Mouse (Mus musculus): ENCODE data around the gene Polg. TPM values are rescaled to one million over a fixed set of nuclear protein-coding genes. Genes with fewer than 3 reads are reported as not detected.

Gene Polg
- polyA plus RNA-seq, 1 experiment from 2014 or later = 29.7 TPM

DNA sequence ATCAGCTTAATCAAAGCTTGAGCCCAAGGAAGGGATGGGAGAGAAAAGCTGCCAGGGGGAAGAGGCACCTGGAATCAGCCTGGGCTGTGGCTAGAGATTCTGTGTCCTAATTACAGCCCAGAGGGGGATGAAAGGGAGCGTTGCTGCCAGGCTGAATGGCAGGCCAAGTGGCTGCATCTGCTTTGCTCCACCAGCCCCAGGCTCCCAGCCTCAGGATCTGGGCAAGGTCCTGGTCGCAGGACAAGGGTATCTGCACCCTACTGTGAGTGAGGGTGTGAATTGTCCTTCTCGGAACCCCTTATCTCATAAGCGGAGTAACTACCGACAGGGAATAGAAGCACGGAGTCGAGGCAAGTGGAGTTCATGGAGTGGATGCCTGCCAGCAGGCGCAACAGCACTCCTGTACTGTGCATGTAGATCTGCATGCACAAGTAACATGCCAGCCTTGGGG is 35.4 kb upstream of the Polg start:
- no peak for ATAC-seq
- H3K4me1 ChIP-seq = peaks cover 40% of the 10 kb centered on the region
- no peaks in the 10 kb centered on the region for H3K9me3 ChIP-seq (replicated peaks)
- H3K27me3 ChIP-seq = no peaks in the 10 kb centered on the region
- H3K4me3 ChIP-seq = peak overlapping the region; percentile 99
- H3K36me3 ChIP-seq (ENCODE audit: poor library complexity, severe bottlenecking) = peaks cover 25% of the 10 kb centered on the region
- peak overlapping the region; percentile 100 for H3K9ac ChIP-seq
- peak overlapping the region; percentile 99 for H3K4me2 ChIP-seq
- 2% methylated on average over 8 of the region's 8 CpGs for WGBS
- peak overlapping the region; percentile 100 for H3K27ac ChIP-seq

DNA sequence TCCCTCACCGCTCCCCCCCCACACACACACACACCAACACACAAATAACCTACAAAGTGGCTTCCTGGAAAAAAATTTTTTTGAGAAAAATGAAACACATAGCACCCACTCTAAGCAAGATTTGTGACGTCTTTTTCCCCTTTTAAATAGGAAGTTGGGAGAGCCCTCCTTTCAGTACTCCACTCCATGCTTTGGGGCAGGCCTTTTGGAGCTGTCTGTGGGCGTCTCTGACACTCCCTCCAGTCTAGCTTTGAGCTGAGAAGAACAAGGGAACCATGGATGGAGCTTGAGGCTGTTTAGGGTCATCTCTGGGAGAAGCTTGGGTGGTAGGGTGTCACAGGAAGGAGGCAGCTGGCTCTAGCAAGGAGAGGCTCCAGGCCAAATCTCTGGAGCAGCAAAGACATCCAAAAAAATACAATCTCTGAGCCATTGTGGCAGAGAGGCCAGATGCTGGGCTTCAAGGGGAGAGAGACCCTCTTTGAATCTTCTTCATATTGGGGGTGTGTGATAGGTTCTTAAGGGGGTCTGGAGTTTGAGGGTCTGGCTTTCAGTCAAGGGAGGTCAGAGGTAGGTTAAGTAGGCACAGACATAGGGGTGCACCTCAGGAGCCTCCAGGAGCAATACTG is 34.6 kb upstream of the Polg start:
- ATAC-seq = no peak
- Histone ChIP-seq H3K27me3 (no peaks in the 10 kb centered on the region), H3K4me2 (peak overlapping the region; percentile 99), H3K27ac (peak overlapping the region; percentile 100), H3K4me3 (peak overlapping the region; percentile 99), H3K36me3 (ENCODE audit: poor library complexity, severe bottlenecking) (peaks cover 25% of the 10 kb centered on the region), H3K9ac (peak overlapping the region; percentile 100), H3K4me1 (peaks cover 44% of the 10 kb centered on the region), H3K9me3 (replicated peaks) (no peaks in the 10 kb centered on the region)
- 2% methylated on average over 3 of the region's 3 CpGs for WGBS

DNA sequence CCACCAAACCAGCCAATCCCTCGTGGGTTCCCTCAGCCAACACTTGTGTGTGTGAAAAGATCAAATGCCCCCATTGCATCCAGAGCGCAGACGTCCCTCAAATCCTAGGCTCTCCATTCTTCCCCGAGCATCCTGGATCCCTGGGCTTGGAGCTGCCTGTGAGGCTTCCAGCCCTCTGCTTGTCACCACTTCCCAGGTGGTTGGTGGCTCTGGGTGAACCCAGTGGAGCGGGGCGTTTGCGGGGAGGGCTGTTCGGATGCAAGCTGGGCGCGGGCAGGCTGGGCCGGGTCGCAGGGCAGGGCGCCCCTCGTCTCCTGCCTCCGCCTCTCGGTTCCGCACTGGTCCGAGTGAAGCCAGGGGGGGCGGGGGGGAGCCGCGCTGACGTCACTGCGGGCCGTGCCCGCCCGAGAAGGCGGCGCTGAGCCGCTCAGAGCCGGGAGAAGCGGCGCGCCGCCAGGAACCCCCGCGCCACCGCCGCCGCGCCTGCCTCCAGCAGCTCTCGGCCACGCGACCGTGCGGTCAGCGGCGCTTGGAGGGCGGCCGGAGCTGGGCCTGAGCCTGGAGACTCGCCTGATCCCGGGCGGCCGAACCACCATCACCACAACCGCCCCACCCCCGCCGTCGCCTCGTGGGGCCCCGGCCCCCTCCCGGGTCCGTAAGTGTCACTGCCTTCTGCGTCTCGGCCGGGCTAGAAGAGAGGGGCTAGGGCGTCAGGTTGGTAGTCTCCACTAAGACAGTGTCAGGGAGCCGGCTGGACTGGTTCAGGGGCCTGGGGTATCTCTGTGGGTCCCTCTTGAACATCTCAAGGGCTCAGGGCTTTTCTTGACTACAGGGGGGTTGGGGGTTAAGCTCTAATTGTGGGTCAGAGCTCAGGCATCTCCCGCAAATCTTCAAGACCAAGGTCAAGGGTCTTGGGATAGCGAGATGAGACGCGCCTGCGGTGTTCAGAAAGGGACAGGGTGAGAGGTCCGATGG is 33.7 kb upstream of the Polg start:
- ATAC-seq = peak; percentile 73
- 0% methylated on average over 38 of the region's 72 CpGs for WGBS
- Histone ChIP-seq H3K27me3 (no peaks in the 10 kb centered on the region), H3K4me3 (peak overlapping the region; percentile 99), H3K9me3 (replicated peaks) (no peaks in the 10 kb centered on the region), H3K9ac (peak overlapping the region; percentile 100), H3K4me2 (peak overlapping the region; percentile 99), H3K36me3 (ENCODE audit: poor library complexity, severe bottlenecking) (peaks cover 20% of the 10 kb centered on the region), H3K27ac (peak overlapping the region; percentile 100), H3K4me1 (peaks cover 47% of the 10 kb centered on the region)

DNA sequence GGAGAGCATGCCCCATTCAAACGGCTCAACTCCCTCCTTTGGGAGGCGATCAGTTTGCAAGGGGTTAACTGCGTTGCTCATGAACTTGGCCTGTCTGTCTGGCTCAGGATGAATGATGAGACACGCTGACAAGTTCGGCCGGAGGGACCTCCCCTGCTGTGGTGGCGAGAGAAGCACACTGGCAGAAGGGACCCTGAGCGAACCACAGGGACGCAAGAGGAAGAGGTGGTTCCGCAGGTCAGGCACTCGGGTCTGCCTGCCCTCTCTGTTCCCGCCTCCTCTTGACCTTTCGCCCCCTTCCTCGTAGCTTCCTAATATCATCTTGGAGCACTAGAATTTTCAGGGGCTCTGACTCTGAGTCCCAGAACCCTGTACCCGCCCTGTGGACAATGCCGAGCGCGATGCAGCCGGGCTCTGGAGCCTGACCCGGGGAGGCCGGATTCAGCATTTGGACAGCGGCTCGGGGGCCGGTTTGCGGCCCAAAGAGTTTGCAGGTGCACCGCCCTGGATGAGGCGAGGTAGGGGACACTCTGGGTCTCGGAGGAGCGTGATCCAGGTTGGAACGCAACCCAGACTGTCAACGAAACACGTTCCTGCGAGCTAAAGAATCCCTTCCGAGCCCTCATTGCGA is 32.9 kb upstream of the Polg start:
- Histone ChIP-seq H3K4me3 (peak overlapping the region; percentile 99), H3K36me3 (ENCODE audit: poor library complexity, severe bottlenecking) (peaks cover 20% of the 10 kb centered on the region), H3K4me2 (peak overlapping the region; percentile 99), H3K27ac (peak overlapping the region; percentile 100), H3K9me3 (replicated peaks) (no peaks in the 10 kb centered on the region), H3K4me1 (peaks cover 51% of the 10 kb centered on the region), H3K9ac (peak overlapping the region; percentile 100), H3K27me3 (no peaks in the 10 kb centered on the region)
- WGBS = under 1% methylated on average over 35 of the region's 35 CpGs
- no peak; the same call in 1 of the 2 replicates for ATAC-seq

DNA sequence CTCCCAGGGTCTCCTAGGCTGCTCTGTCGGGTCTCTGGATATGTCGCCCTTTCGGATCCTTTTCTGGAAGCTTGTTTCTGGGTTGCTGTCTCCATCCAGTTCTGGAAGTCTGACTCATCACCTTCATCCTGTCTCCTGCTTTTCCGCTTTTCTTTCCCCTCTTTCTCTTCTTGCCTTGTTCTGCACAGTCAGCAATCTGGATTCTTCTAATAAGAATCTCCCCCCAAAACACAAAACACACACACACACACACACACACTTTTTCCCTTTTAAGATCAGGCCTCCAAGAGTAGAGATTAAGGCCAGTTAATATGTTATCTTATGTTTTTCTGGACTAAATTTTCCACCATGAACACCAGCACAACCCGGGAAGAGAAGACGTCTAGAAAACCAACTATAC is 32.2 kb upstream of the Polg start:
- peak overlapping the region; percentile 99 for H3K4me3 ChIP-seq
- no peak for ATAC-seq
- H3K36me3 ChIP-seq (ENCODE audit: poor library complexity, severe bottlenecking) = peaks cover 17% of the 10 kb centered on the region
- H3K4me2 ChIP-seq = peak overlapping the region; percentile 99
- peaks cover 48% of the 10 kb centered on the region for H3K4me1 ChIP-seq
- no peaks in the 10 kb centered on the region for H3K9me3 ChIP-seq (replicated peaks)
- no peaks in the 10 kb centered on the region for H3K27me3 ChIP-seq
- 2% methylated on average over 6 of the region's 6 CpGs for WGBS
- H3K27ac ChIP-seq = peak overlapping the region; percentile 100
- H3K9ac ChIP-seq = peak overlapping the region; percentile 100

DNA sequence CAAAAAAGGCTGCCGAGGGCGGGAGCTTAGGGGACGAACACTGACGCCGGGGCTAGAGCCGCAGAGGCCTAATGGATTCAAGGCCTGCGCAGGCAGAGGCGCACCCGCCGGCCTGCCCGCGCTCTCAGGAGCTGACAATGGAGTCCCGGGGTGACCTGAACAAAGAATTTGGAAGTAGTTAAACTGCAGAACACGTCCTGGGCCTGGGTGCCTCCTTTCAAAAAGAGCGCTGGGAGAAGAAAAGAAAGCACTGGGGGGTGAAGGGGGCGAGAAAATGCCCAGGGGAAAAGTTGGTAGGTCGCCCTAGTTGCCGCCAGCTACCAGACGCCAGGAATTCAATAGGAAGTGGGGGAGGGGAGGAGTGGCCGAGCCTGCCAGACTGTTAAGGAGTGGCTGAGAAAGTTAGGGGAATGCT is 31.5 kb upstream of the Polg start:
- H3K27ac ChIP-seq = peak overlapping the region; percentile 100
- ATAC-seq = peak; percentile 15; the same call in 1 of the 2 replicates
- peaks cover 10% of the 10 kb centered on the region for H3K36me3 ChIP-seq (ENCODE audit: poor library complexity, severe bottlenecking)
- WGBS = 1% methylated on average over 20 of the region's 20 CpGs
- H3K4me2 ChIP-seq = peak overlapping the region; percentile 99
- no peaks in the 10 kb centered on the region for H3K9me3 ChIP-seq (replicated peaks)
- H3K4me3 ChIP-seq = peak overlapping the region; percentile 99
- H3K9ac ChIP-seq = peak overlapping the region; percentile 100
- H3K27me3 ChIP-seq = no peaks in the 10 kb centered on the region
- H3K4me1 ChIP-seq = peaks cover 42% of the 10 kb centered on the region

- peaks cover 4% of the 10 kb centered on the region; the same call in 1 of the 2 replicates for H3K36me3 ChIP-seq (ENCODE audit: poor library complexity, severe bottlenecking)
- H3K4me2 ChIP-seq = peak overlapping the region; percentile 99
- peaks cover 36% of the 10 kb centered on the region for H3K4me1 ChIP-seq
- peak overlapping the region; percentile 100 for H3K27ac ChIP-seq
- peak overlapping the region; percentile 100 for H3K9ac ChIP-seq
- 6% methylated on average over 9 of the region's 9 CpGs for WGBS
- ATAC-seq = no peak
- no peaks in the 10 kb centered on the region for H3K27me3 ChIP-seq
- peak overlapping the region; percentile 99 for H3K4me3 ChIP-seq
- no peaks in the 10 kb centered on the region for H3K9me3 ChIP-seq (replicated peaks)
These were observed 30.7 kb upstream of the Polg start for GRCm38 (mm10) chr7:79496816-79497328.

DNA sequence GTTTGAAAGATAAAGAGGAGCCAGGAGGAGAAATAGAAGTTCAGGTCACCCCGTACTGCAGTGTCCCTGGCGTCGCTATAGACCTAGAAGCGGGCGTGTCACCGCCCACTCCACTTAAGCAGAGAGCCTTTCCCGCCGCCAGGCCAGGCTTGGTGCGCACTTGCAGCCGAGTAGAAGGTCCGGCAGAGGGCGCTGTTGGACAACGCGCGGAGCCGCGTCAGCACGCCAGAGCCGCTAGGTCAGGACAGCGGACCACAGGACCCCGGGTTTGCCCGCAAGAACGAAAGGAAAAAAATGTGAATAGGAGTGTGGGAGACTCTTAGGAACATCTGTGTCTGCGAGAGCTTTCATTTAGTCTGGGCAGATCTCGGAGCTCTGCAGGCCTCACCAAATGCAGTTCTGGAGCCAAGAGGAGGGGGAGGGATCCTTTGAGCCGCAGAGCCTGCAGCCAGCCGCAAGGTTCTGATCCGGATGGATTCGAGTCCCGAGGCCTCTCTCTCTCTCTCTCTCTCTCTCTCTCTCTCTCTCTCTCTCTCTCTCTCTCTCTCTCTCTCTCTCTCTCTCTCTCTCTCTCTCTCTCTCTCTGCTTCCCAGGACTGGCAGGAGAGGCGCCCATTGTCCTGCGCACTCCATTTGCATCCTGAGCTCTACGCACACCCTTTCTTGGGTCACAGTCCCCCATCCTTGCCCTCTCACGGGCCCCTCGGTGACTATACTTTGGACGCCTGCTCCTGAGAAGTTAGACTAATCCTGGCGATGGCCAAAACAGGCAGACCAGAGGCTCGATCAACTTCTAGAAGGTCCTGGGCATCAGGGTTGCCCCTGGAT is 30.0 kb upstream of the Polg start:
- Histone ChIP-seq H3K9me3 (replicated peaks) (no peaks in the 10 kb centered on the region), H3K4me3 (peak overlapping the region; percentile 99), H3K9ac (peak overlapping the region; percentile 100), H3K4me2 (peak overlapping the region; percentile 99), H3K27ac (peak overlapping the region; percentile 100), H3K36me3 (ENCODE audit: poor library complexity, severe bottlenecking) (no peaks in the 10 kb centered on the region), H3K27me3 (no peaks in the 10 kb centered on the region), H3K4me1 (peaks cover 36% of the 10 kb centered on the region)
- WGBS = under 1% methylated on average over 36 of the region's 38 CpGs
- peak; percentile 63 for ATAC-seq

DNA sequence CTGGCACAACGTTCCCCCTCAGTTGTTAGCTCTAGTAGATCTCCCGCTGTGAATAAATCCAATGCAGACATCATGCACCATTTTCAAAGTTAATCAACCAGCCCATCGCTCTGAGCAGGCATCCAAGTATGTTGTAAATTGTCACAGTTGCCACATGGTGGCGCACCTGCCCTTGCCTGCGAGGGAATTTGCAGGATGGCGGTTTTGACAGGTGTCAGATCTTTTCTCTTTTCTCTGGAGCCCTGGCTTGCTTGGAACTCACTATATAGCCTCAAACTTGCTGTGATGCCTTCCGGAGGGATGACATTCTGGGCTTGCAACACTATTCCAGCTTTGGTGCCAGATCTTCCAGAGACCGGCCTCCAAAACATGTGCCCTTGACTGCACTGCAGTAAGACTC is 27.8 kb upstream of the Polg start:
- Histone ChIP-seq H3K27ac (0 out of 2 replicates have a peak overlapping the region, but pooled peaks have one; percentile 15), H3K9ac (0 out of 2 replicates have a peak overlapping the region, but pooled peaks have one; percentile 12), H3K9me3 (replicated peaks) (no peaks in the 10 kb centered on the region), H3K4me2 (no peak overlapping the region), H3K36me3 (ENCODE audit: poor library complexity, severe bottlenecking) (no peaks in the 10 kb centered on the region), H3K4me3 (no peak overlapping the region), H3K27me3 (no peaks in the 10 kb centered on the region), H3K4me1 (peaks cover 36% of the 10 kb centered on the region)
- ATAC-seq = no peak
- WGBS = 4% methylated on average over 8 of the region's 8 CpGs

DNA sequence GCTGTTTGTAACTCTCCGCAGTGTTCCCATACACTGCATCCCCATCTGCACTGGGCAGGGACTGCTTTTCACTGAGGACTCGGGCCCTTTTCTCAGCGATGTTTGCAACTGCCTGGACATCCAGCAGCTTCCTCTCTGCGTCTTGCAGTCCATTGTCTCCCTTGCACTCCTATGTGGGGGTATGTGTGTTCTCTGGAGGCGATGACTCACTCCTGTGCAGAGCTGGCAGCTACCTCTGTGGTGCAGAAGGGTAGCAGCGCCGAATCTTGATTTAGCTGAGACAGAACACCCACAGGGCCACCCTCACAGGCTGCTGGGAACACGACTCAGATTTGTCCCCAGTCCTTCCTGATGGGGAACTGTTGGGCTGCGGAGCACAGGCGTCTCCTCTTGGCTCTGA is 20.4 kb upstream of the Polg start:
- no peaks in the 10 kb centered on the region for H3K4me1 ChIP-seq

DNA sequence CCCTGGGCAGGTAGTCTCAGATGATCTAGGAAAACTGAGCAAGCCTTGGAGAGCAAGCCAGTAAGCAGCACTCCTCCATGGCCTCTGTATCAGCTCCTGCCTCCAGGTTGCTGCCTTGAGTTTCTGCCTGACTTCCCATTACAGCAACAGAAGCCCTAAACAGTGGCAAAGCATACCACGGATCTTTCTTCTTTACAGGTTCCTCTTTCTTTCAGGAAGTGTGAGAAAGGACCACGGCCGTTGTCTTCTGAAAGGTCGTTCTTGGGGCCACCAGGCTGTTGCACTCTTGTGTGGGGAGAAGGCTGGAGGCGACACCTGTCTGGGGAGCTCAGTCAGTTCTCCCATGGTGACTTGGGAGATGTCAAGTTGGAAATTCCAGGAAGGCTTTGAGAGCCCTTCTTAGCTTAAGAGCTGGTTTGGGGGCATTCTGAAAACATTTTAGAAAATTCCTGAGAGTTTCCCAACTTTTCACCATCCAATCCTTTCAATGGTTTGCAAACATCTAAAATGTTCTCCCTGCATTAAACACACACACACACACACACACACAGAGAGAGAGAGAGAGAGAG is 8.8 kb upstream of the Polg start:
- Histone ChIP-seq H3K4me2 (no peak overlapping the region), H3K9ac (no peak overlapping the region), H3K9me3 (replicated peaks) (no peaks in the 10 kb centered on the region), H3K4me1 (no peaks in the 10 kb centered on the region), H3K4me3 (no peak overlapping the region), H3K36me3 (ENCODE audit: poor library complexity, severe bottlenecking) (no peaks in the 10 kb centered on the region), H3K27me3 (no peaks in the 10 kb centered on the region), H3K27ac (no peak overlapping the region)
- ATAC-seq = no peak
- 86% methylated on average over 5 of the region's 5 CpGs for WGBS

More for the DNA sequence above, 20.4 kb upstream of the Polg start:
- H3K9ac ChIP-seq = no peak overlapping the region
- no peak overlapping the region for H3K27ac ChIP-seq
- H3K4me2 ChIP-seq = no peak overlapping the region
- H3K9me3 ChIP-seq (replicated peaks) = no peaks in the 10 kb centered on the region
- no peak overlapping the region for H3K4me3 ChIP-seq
- no peak for ATAC-seq
- 60% methylated on average over 10 of the region's 10 CpGs for WGBS
- H3K36me3 ChIP-seq (ENCODE audit: poor library complexity, severe bottlenecking) = no peaks in the 10 kb centered on the region
- no peaks in the 10 kb centered on the region for H3K27me3 ChIP-seq

All from forebrain, embryonic 13.5 days (tissue).